Mouse (Mus musculus) heart, postnatal 0 days (tissue): ENCODE measurements around the gene Cyb5d1. TPM values are rescaled to one million over a fixed set of nuclear protein-coding genes. Genes with fewer than 3 reads are reported as not detected.

Experiments
- ATAC-seq: fragments of 200-750 bp; cut with Nextera tagmentation; 2 replicates; pipeline ENCODE4 v1.8.0; 2017; ENCODE audit warnings: low read depth, moderate number of reproducible peaks, moderate library complexity; ENCODE audit not compliant: insufficient read depth
- DNase-seq: peaks from one replicate; pipeline ENCODE4 v3.0.0-alpha.2; 2016; ENCODE audit warnings: low spot score
- H3K27ac ChIP-seq: fragments of 300-500 bp; sonication (generic); 2 replicates; pipeline ENCODE4 v1.5.1; 2014; ENCODE audit warnings: low read depth, mild to moderate bottlenecking
- H3K27me3 ChIP-seq: fragments of 300-500 bp; sonication (generic); 2 replicates; pipeline ENCODE4 v1.6.1; 2014; ENCODE audit warnings: low read length, mixed read lengths; ENCODE audit not compliant: control insufficient read depth, insufficient read depth
- H3K36me3 ChIP-seq: fragments of 300-500 bp; sonication (generic); replicated peaks from 2 replicates; pipeline ENCODE4 v1.6.1; 2014; ENCODE audit warnings: low read length, mixed read lengths; ENCODE audit not compliant: control insufficient read depth, insufficient read depth
- H3K4me1 ChIP-seq: fragments of 300-500 bp; sonication (generic); 2 replicates; pipeline ENCODE4 v1.6.1; 2014; ENCODE audit warnings: antibody characterized with exemption; ENCODE audit not compliant: control insufficient read depth, insufficient read depth
- H3K4me2 ChIP-seq: fragments of 300-500 bp; sonication (generic); 2 replicates; pipeline ENCODE4 v1.6.1; 2014; ENCODE audit warnings: low read depth, mild to moderate bottlenecking, low read length, moderate library complexity
- H3K4me3 ChIP-seq: fragments of 300-500 bp; sonication (generic); 2 replicates; pipeline ENCODE4 v1.5.1; 2014; ENCODE audit warnings: low read depth, low read length
- H3K9ac ChIP-seq: fragments of 300-500 bp; sonication (generic); replicated peaks from 2 replicates; pipeline ENCODE4 v1.6.1; 2014; ENCODE audit warnings: low read depth, low read length, mixed read lengths
- H3K9me3 ChIP-seq: fragments of 300-500 bp; sonication (generic); replicated peaks from 2 replicates; pipeline ENCODE4 v1.6.1; 2016; ENCODE audit warnings: low read length; ENCODE audit not compliant: control insufficient read depth
- CTCF ChIP-seq: IDR thresholded peaks from 2 replicates; pipeline ENCODE4 v1.5.1; 2016; ENCODE audit warnings: antibody characterized with exemption, control low read depth, low read depth
- EP300 ChIP-seq: IDR thresholded peaks from 2 replicates; pipeline ENCODE4 v1.6.1; 2016; ENCODE audit warnings: antibody characterized with exemption, low read depth
- WGBS: fragments of 180-500 bp; shearing (Covaris S2); extraction: QIAGEN DNeasy Blood & Tissue Kit; methylation state at CpG from one replicate; pipeline ENCODE4 v1.1.7; 2014; 5-methylcytosine and 5-hydroxymethylcytosine counted together
- polyA plus RNA-seq: library from polyadenylated mRNA; unstranded; fragments of >200 nt; fragmentation: Nextera tagmentation; extraction: Ambion mirVana; gene quantifications from 2 replicates; pipeline ENCODE4 v1.2.1, GENCODE M21; 2015
- total RNA-seq: library from RNA; depleted of rRNA; stranded (reverse); fragments of >200 nt; gene quantifications from 2 replicates; pipeline ENCODE4 v1.2.3, GENCODE M21; 2014; ENCODE audit warnings: low replicate concordance; rRNA removed

Gene Cyb5d1
- total and polyA plus RNA-seq, 2 experiments from 2014 or later = 16.7 to 17.6 TPM

DNA sequence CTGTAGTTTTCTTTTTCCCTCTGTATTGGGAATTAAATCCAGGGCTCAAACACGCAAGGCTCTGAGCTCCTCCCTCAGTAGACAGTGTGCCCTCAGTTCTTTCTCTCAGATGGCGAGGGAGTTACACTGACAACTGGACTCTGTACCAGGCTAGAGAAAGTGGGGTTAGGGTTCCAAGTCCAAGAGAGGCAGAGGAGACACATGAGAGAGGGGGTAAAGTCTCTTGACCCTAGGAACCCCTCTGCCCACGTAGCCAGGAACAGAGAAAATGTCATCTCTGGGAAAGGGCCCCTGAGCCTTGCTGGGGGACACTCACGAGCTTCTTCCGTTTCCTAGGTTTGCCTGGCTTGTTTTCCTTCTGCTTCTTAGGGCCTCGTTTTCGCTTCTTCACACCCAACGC is 31.1 kb downstream of the Cyb5d1 start:
- Histone ChIP-seq H3K27ac (peak overlapping the region; percentile 49), H3K9me3 (no peaks in the 10 kb centered on the region), H3K4me2 (peak overlapping the region; percentile 24; the same call in 1 of the 2 replicates), H3K27me3 (no peaks in the 10 kb centered on the region), H3K36me3 (peaks cover 34% of the 10 kb centered on the region), H3K9ac (no peak overlapping the region), H3K4me3 (no peak overlapping the region), H3K4me1 (peaks cover 41% of the 10 kb centered on the region)
- DNase-seq = no peak
- no peak for TF ChIP-seq CTCF
- TF ChIP-seq EP300 = no peak
- ATAC-seq = no peak
- 51% methylated on average over 8 of the region's 8 CpGs for WGBS

- ATAC-seq (no peak), DNase-seq (no peak)
- H3K36me3 ChIP-seq = peaks cover 50% of the 10 kb centered on the region
- peaks cover 34% of the 10 kb centered on the region for H3K4me1 ChIP-seq
- H3K9ac ChIP-seq = no peak overlapping the region
- H3K4me3 ChIP-seq = no peak overlapping the region
- H3K9me3 ChIP-seq = no peaks in the 10 kb centered on the region
- no peaks in the 10 kb centered on the region for H3K27me3 ChIP-seq
- no peak overlapping the region for H3K27ac ChIP-seq
- 78% methylated on average over 2 of the region's 2 CpGs for WGBS
- no peak for TF ChIP-seq EP300
- no peak for TF ChIP-seq CTCF
- H3K4me2 ChIP-seq = no peak overlapping the region
Measured at GRCm38 (mm10) chr11:69362479-69362878, 33.0 kb downstream of the Cyb5d1 start.

DNA sequence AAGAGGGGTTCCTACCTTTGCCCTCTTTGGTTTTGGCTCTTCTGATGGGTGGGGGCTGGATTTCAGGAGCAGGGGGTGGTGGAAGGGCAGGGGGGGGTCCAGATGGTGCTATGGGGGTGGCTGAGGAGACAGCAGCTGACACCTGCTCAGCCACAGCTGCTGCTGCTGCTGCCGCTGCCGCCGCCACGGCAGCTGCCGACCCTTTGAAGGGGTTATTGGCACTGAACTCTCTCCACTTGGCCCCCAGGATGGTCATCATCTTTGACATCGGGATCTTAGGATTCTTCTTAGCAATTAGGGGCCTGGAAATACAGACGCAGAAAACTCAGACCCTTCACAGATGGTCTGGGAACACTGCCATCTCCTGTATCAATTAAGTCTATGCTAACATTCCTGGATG is 33.4 kb downstream of the Cyb5d1 start:
- no peak overlapping the region for H3K4me2 ChIP-seq
- H3K9ac ChIP-seq = no peak overlapping the region
- no peaks in the 10 kb centered on the region for H3K9me3 ChIP-seq
- DNase-seq = no peak
- ATAC-seq = no peak
- WGBS = 78% methylated on average over 7 of the region's 7 CpGs
- H3K27me3 ChIP-seq = no peaks in the 10 kb centered on the region
- peaks cover 55% of the 10 kb centered on the region for H3K36me3 ChIP-seq
- no peak for TF ChIP-seq CTCF
- no peak for TF ChIP-seq EP300
- no peak overlapping the region for H3K27ac ChIP-seq
- no peak overlapping the region for H3K4me3 ChIP-seq
- peaks cover 29% of the 10 kb centered on the region for H3K4me1 ChIP-seq

GRCm38 (mm10) chr11:69357690-69358089 is 37.7 kb downstream of the Cyb5d1 start:
- TF ChIP-seq CTCF (no peak), EP300 (no peak)
- Histone ChIP-seq H3K4me1 (no peaks in the 10 kb centered on the region), H3K36me3 (peaks cover 86% of the 10 kb centered on the region), H3K9me3 (no peaks in the 10 kb centered on the region), H3K4me3 (no peak overlapping the region), H3K27me3 (no peaks in the 10 kb centered on the region), H3K27ac (no peak overlapping the region), H3K4me2 (no peak overlapping the region), H3K9ac (no peak overlapping the region)
- no peak for DNase-seq
- no peak for ATAC-seq
- WGBS = 90% methylated on average over 12 of the region's 12 CpGs

- 85% methylated on average over 5 of the region's 5 CpGs for WGBS
- TF ChIP-seq CTCF (no peak), EP300 (no peak)
- DNase-seq = no peak
- Histone ChIP-seq H3K27ac (no peak overlapping the region), H3K27me3 (no peaks in the 10 kb centered on the region), H3K4me2 (no peak overlapping the region), H3K9ac (no peak overlapping the region), H3K4me1 (no peaks in the 10 kb centered on the region), H3K4me3 (no peak overlapping the region), H3K36me3 (peaks cover 91% of the 10 kb centered on the region), H3K9me3 (no peaks in the 10 kb centered on the region)
- ATAC-seq = no peak
Measured at GRCm38 (mm10) chr11:69356544-69356943, 38.9 kb downstream of the Cyb5d1 start.

DNA sequence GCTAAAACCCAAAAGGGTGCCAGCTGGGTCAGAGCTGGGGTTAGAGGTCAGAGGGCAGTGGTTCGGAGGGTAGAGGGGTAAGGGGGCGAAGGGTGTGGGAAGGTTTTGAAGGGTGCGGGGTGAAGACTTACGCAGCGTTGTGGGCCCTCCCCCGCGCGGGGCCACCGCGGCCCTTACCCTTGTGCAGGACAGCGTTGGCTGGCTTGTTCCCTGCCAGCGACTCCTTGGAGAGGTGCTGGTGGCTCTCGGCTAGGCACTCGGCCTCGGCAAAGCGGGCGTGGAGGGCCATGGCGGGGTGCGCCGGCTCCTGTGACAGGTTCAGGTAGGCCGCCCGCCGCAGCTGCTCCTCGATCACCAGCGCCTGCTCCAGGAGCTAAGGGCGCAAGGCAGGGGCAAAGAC is 49.0 kb downstream of the Cyb5d1 start:
- WGBS = 88% methylated on average over 26 of the region's 26 CpGs
- Histone ChIP-seq H3K4me2 (no peak overlapping the region), H3K9ac (no peak overlapping the region), H3K9me3 (no peaks in the 10 kb centered on the region), H3K4me1 (no peaks in the 10 kb centered on the region), H3K36me3 (peaks cover 62% of the 10 kb centered on the region), H3K4me3 (no peak overlapping the region), H3K27me3 (no peaks in the 10 kb centered on the region), H3K27ac (no peak overlapping the region)
- DNase-seq = no peak
- no peak for TF ChIP-seq CTCF
- TF ChIP-seq EP300 = no peak
- ATAC-seq = no peak

Other genes starting within 250 kb of the Cyb5d1 start
- gene Alox12b, start 238.6 kb downstream of the Cyb5d1 start, total RNA-seq = not detected in 2 replicates
- gene Alox12b, start 238.6 kb downstream of the Cyb5d1 start, polyA plus RNA-seq = not detected in 2 replicates
- 3.0 and 3.7 TPM in 2 replicates for gene Alox8, start 197.8 kb downstream of the Cyb5d1 start, total RNA-seq
- 0.86 and 2.5 TPM in 2 replicates for gene Alox8, start 197.8 kb downstream of the Cyb5d1 start, polyA plus RNA-seq
- gene Gucy2e, start 158.6 kb downstream of the Cyb5d1 start, total RNA-seq = 0.27 TPM in 1 of 2 replicates, not detected in the other
- 0.07 and 0.15 TPM in 2 replicates for gene Gucy2e, start 158.6 kb downstream of the Cyb5d1 start, polyA plus RNA-seq
- gene Cntrob, start 71.9 kb downstream of the Cyb5d1 start, total RNA-seq = 7.5 and 15.5 TPM in 2 replicates
- 6.9 and 8.4 TPM in 2 replicates for gene Cntrob, start 71.9 kb downstream of the Cyb5d1 start, polyA plus RNA-seq
- gene Trappc1, start 71.7 kb downstream of the Cyb5d1 start, total RNA-seq = 240 and 263 TPM in 2 replicates
- 180 and 186 TPM in 2 replicates for gene Trappc1, start 71.7 kb downstream of the Cyb5d1 start, polyA plus RNA-seq
- 1.1 and 2.8 TPM in 2 replicates for gene Kcnab3, start 69.4 kb downstream of the Cyb5d1 start, total RNA-seq
- gene Kcnab3, start 69.4 kb downstream of the Cyb5d1 start, polyA plus RNA-seq = 1.1 and 1.4 TPM in 2 replicates
- 1.5 and 10.2 TPM in 2 replicates for gene Rnf227, start 55.2 kb downstream of the Cyb5d1 start, total RNA-seq
- 3.4 and 4.3 TPM in 2 replicates for gene Rnf227, start 55.2 kb downstream of the Cyb5d1 start, polyA plus RNA-seq
- 23.6 and 23.8 TPM in 2 replicates for gene Chd3, start 26.2 kb downstream of the Cyb5d1 start, total RNA-seq
- gene Chd3, start 26.2 kb downstream of the Cyb5d1 start, polyA plus RNA-seq = 10.3 and 12.4 TPM in 2 replicates
- 64.9 and 93.4 TPM in 2 replicates for gene Naa38, start 144 bp downstream of the Cyb5d1 start, total RNA-seq
- 171 and 175 TPM in 2 replicates for gene Naa38, start 144 bp downstream of the Cyb5d1 start, polyA plus RNA-seq
- 32.4 and 33.0 TPM in 2 replicates for gene Tmem88, start 2.6 kb upstream of the Cyb5d1 start, total RNA-seq
- 59.7 and 62.5 TPM in 2 replicates for gene Tmem88, start 2.6 kb upstream of the Cyb5d1 start, polyA plus RNA-seq
- 7.8 and 10.0 TPM in 2 replicates for gene Kdm6b, start 18.0 kb upstream of the Cyb5d1 start, total RNA-seq
- 23.0 and 23.6 TPM in 2 replicates for gene Kdm6b, start 18.0 kb upstream of the Cyb5d1 start, polyA plus RNA-seq
- not detected in 2 replicates for gene Dnah2, start 153.5 kb upstream of the Cyb5d1 start, total RNA-seq
- gene Dnah2, start 153.5 kb upstream of the Cyb5d1 start, polyA plus RNA-seq = 0.03 and 0.30 TPM in 2 replicates
- 70.1 and 79.5 TPM in 2 replicates for gene Efnb3, start 164.6 kb upstream of the Cyb5d1 start, total RNA-seq
- 69.4 and 75.6 TPM in 2 replicates for gene Efnb3, start 164.6 kb upstream of the Cyb5d1 start, polyA plus RNA-seq
- gene Wrap53, start 184.6 kb upstream of the Cyb5d1 start, total RNA-seq = 12.4 and 18.7 TPM in 2 replicates
- 6.7 and 7.8 TPM in 2 replicates for gene Wrap53, start 184.6 kb upstream of the Cyb5d1 start, polyA plus RNA-seq
- gene Trp53, start 184.7 kb upstream of the Cyb5d1 start, total RNA-seq = 33.6 and 35.9 TPM in 2 replicates
- 31.5 and 32.6 TPM in 2 replicates for gene Trp53, start 184.7 kb upstream of the Cyb5d1 start, polyA plus RNA-seq
- 23.7 and 24.7 TPM in 2 replicates for gene Atp1b2, start 210.3 kb upstream of the Cyb5d1 start, total RNA-seq
- gene Atp1b2, start 210.3 kb upstream of the Cyb5d1 start, polyA plus RNA-seq = 15.1 and 16.8 TPM in 2 replicates
- gene Shbg, start 222.3 kb upstream of the Cyb5d1 start, total RNA-seq = not detected in 2 replicates
- 0.08 TPM in 1 of 2 replicates, not detected in the other for gene Shbg, start 222.3 kb upstream of the Cyb5d1 start, polyA plus RNA-seq
- gene Sat2, start 226.4 kb upstream of the Cyb5d1 start, total RNA-seq = 7.3 TPM in 1 of 2 replicates, not detected in the other
- gene Sat2, start 226.4 kb upstream of the Cyb5d1 start, polyA plus RNA-seq = 17.8 and 18.8 TPM in 2 replicates
- 64.7 and 102 TPM in 2 replicates for gene Fxr2, start 237.4 kb upstream of the Cyb5d1 start, total RNA-seq
- 15.8 and 17.7 TPM in 2 replicates for gene Fxr2, start 237.4 kb upstream of the Cyb5d1 start, polyA plus RNA-seq